Mouse (Mus musculus): ENCODE measurements around the gene Iqschfp. TPM values are rescaled to one million over a fixed set of nuclear protein-coding genes. Genes with fewer than 3 reads are reported as not detected.

The Iqschfp gene
- polyA plus RNA-seq, 2 experiments = 0.33 TPM; not detected in 1

DNA sequence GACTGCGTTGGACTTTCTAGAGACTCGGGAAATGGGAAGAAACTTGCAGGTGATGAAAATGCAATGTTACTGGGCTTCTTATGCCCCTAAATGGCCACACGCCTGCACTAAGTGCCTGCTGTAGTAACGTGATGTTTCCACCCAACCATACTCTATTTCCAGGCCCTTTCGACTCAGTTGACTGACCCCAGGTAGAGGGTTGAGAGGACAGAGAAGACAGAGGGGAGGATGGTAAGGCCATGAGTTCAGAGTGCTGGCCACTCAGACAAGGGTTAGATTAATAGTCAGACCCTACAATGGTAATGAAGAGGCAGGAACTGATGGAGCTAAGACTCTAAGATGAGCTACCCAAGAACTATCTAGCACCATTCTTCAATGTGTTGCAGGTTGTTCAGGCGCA lies 768.0 kb downstream of the Iqschfp start:
- H3K4me2 ChIP-seq (replicated peaks; ENCODE audit: low read depth, low read length, severe bottlenecking) = no peak overlapping the region
- no peaks in the 10 kb centered on the region for H3K27me3 ChIP-seq (ENCODE audit: control insufficient read depth, insufficient read depth, low read length)
- H3K27ac ChIP-seq (replicated peaks; ENCODE audit: low read depth, low read length) = no peak overlapping the region
- no peaks in the 10 kb centered on the region for H3K4me1 ChIP-seq (ENCODE audit: control insufficient read depth, insufficient read depth, low read length)
- 92% methylated on average over 6 of the region's 6 CpGs for WGBS
- H3K9me3 ChIP-seq (ENCODE audit: control insufficient read depth, low read length) = no peaks in the 10 kb centered on the region
- no peak for DNase-seq (ENCODE audit: low spot score)
- no peak overlapping the region for H3K9ac ChIP-seq (ENCODE audit: low read depth, low read length, severe bottlenecking)
- no peak for ATAC-seq (ENCODE audit: low FRiP score, low read depth)
- TF ChIP-seq POLR2A (IDR thresholded peaks at IDR 0.05; ENCODE audit: borderline replicate concordance, extremely low read depth, insufficient read depth, insufficient read length) = no peak
- no peaks in the 10 kb centered on the region for H3K36me3 ChIP-seq (ENCODE audit: control insufficient read depth, insufficient read depth, low read length)
- H3K4me3 ChIP-seq (replicated peaks; ENCODE audit: low read length) = no peak overlapping the region

DNA sequence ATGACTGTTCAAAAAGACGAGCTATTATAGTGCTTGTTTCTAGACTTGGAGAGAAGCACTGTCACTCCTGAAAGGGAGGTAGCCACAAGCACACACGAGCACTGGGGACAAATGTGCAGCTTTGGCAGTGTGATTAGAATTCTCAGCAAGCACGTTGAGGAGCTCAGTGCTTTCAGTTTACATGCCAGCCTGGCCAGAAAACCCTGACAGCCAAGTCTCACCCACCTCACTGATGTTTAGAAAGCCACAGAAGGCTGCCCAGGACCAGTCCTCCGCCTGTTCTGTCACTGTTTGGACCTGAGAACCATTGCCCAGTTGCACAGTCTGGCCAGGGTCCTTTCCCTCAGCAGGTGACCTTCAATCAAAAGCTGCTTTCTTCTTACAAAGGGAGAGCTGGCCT lies 768.5 kb downstream of the Iqschfp start:
- Histone ChIP-seq H3K4me2 (replicated peaks; ENCODE audit: low read depth, low read length, severe bottlenecking) (no peak overlapping the region), H3K27me3 (ENCODE audit: control insufficient read depth, insufficient read depth, low read length) (no peaks in the 10 kb centered on the region), H3K9ac (ENCODE audit: low read depth, low read length, severe bottlenecking) (no peak overlapping the region), H3K36me3 (ENCODE audit: control insufficient read depth, insufficient read depth, low read length) (no peaks in the 10 kb centered on the region), H3K4me3 (replicated peaks; ENCODE audit: low read length) (no peak overlapping the region), H3K9me3 (ENCODE audit: control insufficient read depth, low read length) (no peaks in the 10 kb centered on the region), H3K4me1 (ENCODE audit: control insufficient read depth, insufficient read depth, low read length) (no peaks in the 10 kb centered on the region), H3K27ac (replicated peaks; ENCODE audit: low read depth, low read length) (no peak overlapping the region)
- WGBS = 79% methylated on average over 4 of the region's 4 CpGs
- DNase-seq (ENCODE audit: low spot score) (no peak), ATAC-seq (ENCODE audit: low FRiP score, low read depth) (no peak)
- TF ChIP-seq POLR2A (IDR thresholded peaks at IDR 0.05; ENCODE audit: borderline replicate concordance, extremely low read depth, insufficient read depth, insufficient read length) = no peak

DNA sequence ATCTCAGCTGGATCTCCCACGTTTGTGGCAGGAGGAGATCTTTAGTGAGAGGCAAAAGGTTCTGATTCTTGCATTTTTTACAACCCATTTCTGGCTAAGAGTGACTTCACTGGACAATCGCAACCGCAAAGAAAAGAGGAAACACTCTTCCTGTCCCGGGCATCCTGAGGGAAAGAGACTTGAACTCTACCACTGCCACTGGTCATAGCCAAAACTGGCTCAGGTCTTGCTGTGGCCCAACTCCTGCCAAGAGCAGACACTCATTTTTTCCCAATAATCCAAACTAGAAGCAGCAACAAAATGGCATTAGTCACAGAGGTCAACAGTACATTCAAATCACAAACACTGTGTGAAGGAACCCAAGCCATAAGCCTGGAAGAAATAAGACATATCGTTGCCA lies 770.4 kb downstream of the Iqschfp start:
- 86% methylated on average over 5 of the region's 5 CpGs for WGBS
- ATAC-seq (ENCODE audit: low FRiP score, low read depth) (no peak), DNase-seq (ENCODE audit: low spot score) (no peak)
- Histone ChIP-seq H3K4me3 (replicated peaks; ENCODE audit: low read length) (no peak overlapping the region), H3K36me3 (ENCODE audit: control insufficient read depth, insufficient read depth, low read length) (no peaks in the 10 kb centered on the region), H3K4me2 (replicated peaks; ENCODE audit: low read depth, low read length, severe bottlenecking) (no peak overlapping the region), H3K9me3 (ENCODE audit: control insufficient read depth, low read length) (no peaks in the 10 kb centered on the region), H3K27ac (replicated peaks; ENCODE audit: low read depth, low read length) (no peak overlapping the region), H3K4me1 (ENCODE audit: control insufficient read depth, insufficient read depth, low read length) (no peaks in the 10 kb centered on the region), H3K27me3 (ENCODE audit: control insufficient read depth, insufficient read depth, low read length) (no peaks in the 10 kb centered on the region), H3K9ac (ENCODE audit: low read depth, low read length, severe bottlenecking) (no peak overlapping the region)
- no peak for TF ChIP-seq POLR2A (IDR thresholded peaks at IDR 0.05; ENCODE audit: borderline replicate concordance, extremely low read depth, insufficient read depth, insufficient read length)

DNA sequence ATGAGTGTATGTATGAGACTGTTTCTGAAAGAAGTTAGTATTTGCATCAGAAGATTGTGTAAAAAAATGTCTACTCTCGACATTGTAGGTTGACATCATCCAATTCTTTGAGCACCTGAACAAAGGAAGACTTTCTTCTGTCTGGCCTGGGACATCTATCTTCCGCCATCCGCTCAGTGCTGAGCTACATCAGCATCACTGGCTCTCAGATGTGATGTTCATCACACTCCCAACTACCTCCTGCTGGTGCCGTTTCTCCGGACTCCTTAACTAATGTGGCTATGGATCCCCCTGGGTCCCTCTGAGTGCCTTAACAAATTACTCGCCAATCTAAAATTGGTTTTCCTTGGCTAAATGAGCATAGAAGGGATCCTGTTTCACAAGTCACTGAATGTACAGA lies 772.3 kb downstream of the Iqschfp start:
- Histone ChIP-seq H3K4me2 (replicated peaks; ENCODE audit: low read depth, low read length, severe bottlenecking) (no peak overlapping the region), H3K9me3 (ENCODE audit: control insufficient read depth, low read length) (no peaks in the 10 kb centered on the region), H3K27ac (replicated peaks; ENCODE audit: low read depth, low read length) (no peak overlapping the region), H3K36me3 (ENCODE audit: control insufficient read depth, insufficient read depth, low read length) (no peaks in the 10 kb centered on the region), H3K9ac (ENCODE audit: low read depth, low read length, severe bottlenecking) (no peak overlapping the region), H3K27me3 (ENCODE audit: control insufficient read depth, insufficient read depth, low read length) (no peaks in the 10 kb centered on the region), H3K4me3 (replicated peaks; ENCODE audit: low read length) (no peak overlapping the region), H3K4me1 (ENCODE audit: control insufficient read depth, insufficient read depth, low read length) (no peaks in the 10 kb centered on the region)
- WGBS = 58% methylated on average over 6 of the region's 6 CpGs
- ATAC-seq (ENCODE audit: low FRiP score, low read depth) = no peak
- DNase-seq (ENCODE audit: low spot score) = no peak
- no peak for TF ChIP-seq POLR2A (IDR thresholded peaks at IDR 0.05; ENCODE audit: borderline replicate concordance, extremely low read depth, insufficient read depth, insufficient read length)

DNA sequence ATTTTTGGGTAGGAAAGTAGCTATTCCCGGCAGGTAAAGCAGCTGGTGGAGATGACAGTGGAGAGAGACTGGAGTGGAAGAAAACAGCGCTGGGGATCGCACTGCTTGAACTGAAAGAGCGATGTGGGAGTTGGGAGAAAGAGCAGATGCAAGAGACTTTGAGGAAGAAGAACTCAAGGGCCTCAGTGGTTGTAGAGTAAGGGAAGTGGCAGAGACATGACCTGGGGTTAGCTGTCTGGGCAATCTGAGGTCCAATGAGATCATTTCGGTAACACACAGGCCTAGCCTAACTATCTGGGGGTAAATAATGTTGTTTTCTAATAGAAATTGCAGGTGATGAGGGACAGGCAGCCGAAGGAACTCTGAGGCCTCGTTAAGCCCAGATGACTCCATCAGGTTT lies 774.3 kb downstream of the Iqschfp start:
- no peak overlapping the region for H3K27ac ChIP-seq (replicated peaks; ENCODE audit: low read depth, low read length)
- no peaks in the 10 kb centered on the region for H3K4me1 ChIP-seq (ENCODE audit: control insufficient read depth, insufficient read depth, low read length)
- 78% methylated on average over 7 of the region's 7 CpGs for WGBS
- no peak for DNase-seq (ENCODE audit: low spot score)
- no peak for ATAC-seq (ENCODE audit: low FRiP score, low read depth)
- H3K36me3 ChIP-seq (ENCODE audit: control insufficient read depth, insufficient read depth, low read length) = no peaks in the 10 kb centered on the region
- H3K4me3 ChIP-seq (replicated peaks; ENCODE audit: low read length) = no peak overlapping the region
- H3K9ac ChIP-seq (ENCODE audit: low read depth, low read length, severe bottlenecking) = no peak overlapping the region
- H3K4me2 ChIP-seq (replicated peaks; ENCODE audit: low read depth, low read length, severe bottlenecking) = no peak overlapping the region
- no peak for TF ChIP-seq POLR2A (IDR thresholded peaks at IDR 0.05; ENCODE audit: borderline replicate concordance, extremely low read depth, insufficient read depth, insufficient read length)
- no peaks in the 10 kb centered on the region for H3K9me3 ChIP-seq (ENCODE audit: control insufficient read depth, low read length)
- no peaks in the 10 kb centered on the region for H3K27me3 ChIP-seq (ENCODE audit: control insufficient read depth, insufficient read depth, low read length)

DNA sequence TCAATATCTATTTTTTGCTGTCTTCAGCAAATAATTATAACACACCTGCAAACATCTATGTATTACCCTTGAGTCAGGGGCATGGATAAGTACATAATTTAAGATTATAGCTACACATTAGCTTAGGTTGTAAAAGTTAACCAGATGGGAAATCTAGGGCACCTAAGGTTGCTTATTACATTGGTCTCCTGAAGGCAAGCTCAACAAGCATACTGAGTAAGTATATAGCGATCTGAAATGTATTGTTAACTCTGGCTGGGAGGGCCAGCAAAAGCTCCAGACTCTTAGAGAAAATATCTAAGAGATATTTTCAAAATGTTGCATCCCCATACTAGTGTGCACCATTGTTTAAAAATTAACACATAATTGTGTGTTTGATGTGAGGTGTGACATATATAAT lies 775.8 kb downstream of the Iqschfp start:
- no peak overlapping the region for H3K4me2 ChIP-seq (replicated peaks; ENCODE audit: low read depth, low read length, severe bottlenecking)
- H3K36me3 ChIP-seq (ENCODE audit: control insufficient read depth, insufficient read depth, low read length) = no peaks in the 10 kb centered on the region
- no peaks in the 10 kb centered on the region for H3K4me1 ChIP-seq (ENCODE audit: control insufficient read depth, insufficient read depth, low read length)
- no peaks in the 10 kb centered on the region for H3K27me3 ChIP-seq (ENCODE audit: control insufficient read depth, insufficient read depth, low read length)
- DNase-seq (ENCODE audit: low spot score) = no peak
- H3K27ac ChIP-seq (replicated peaks; ENCODE audit: low read depth, low read length) = no peak overlapping the region
- no peak overlapping the region for H3K9ac ChIP-seq (ENCODE audit: low read depth, low read length, severe bottlenecking)
- 36% methylated on average over 1 of the region's 1 CpGs for WGBS
- H3K9me3 ChIP-seq (ENCODE audit: control insufficient read depth, low read length) = no peaks in the 10 kb centered on the region
- H3K4me3 ChIP-seq (replicated peaks; ENCODE audit: low read length) = no peak overlapping the region
- TF ChIP-seq POLR2A (IDR thresholded peaks at IDR 0.05; ENCODE audit: borderline replicate concordance, extremely low read depth, insufficient read depth, insufficient read length) = no peak
- no peak for ATAC-seq (ENCODE audit: low FRiP score, low read depth)

All from limb, embryonic 14.5 days (tissue).